Mouse (Mus musculus) midbrain, postnatal 0 days (tissue): Measurements from ENCODE around the gene Kcmf1. TPM values are rescaled to one million over a fixed set of nuclear protein-coding genes. Genes with fewer than 3 reads are reported as not detected.

Experiments
- ATAC-seq: fragments of 200-750 bp; cut with Nextera tagmentation; 2 replicates; pipeline ENCODE4 v1.8.0; 2017; ENCODE audit warnings: moderate number of reproducible peaks, mild to moderate bottlenecking, moderate TSS enrichment, moderate library complexity; ENCODE audit not compliant: low FRiP score
- DNase-seq: peaks from one replicate; pipeline ENCODE4 v3.0.0-alpha.2; 2015; ENCODE audit warnings: low spot score
- H3K27ac ChIP-seq: fragments of 300-500 bp; sonication (generic); 2 replicates; pipeline ENCODE4 v1.5.1; 2014; ENCODE audit warnings: low read depth, mild to moderate bottlenecking, low read length, mixed read lengths
- H3K27me3 ChIP-seq: fragments of 300-500 bp; sonication (generic); 2 replicates; pipeline ENCODE4 v1.6.1; 2014; ENCODE audit warnings: low read length, control low read depth, mixed read lengths; ENCODE audit not compliant: insufficient read depth
- H3K36me3 ChIP-seq: fragments of 300-500 bp; sonication (generic); 2 replicates; pipeline ENCODE4 v1.6.1; 2014; ENCODE audit warnings: low read length, control low read depth, mixed read lengths; ENCODE audit not compliant: insufficient read depth
- H3K4me1 ChIP-seq: fragments of 300-500 bp; sonication (generic); 2 replicates; pipeline ENCODE4 v1.6.1; 2014; ENCODE audit warnings: mild to moderate bottlenecking, control low read depth, antibody characterized with exemption, low read length, mixed read lengths; ENCODE audit not compliant: insufficient read depth
- H3K4me2 ChIP-seq: fragments of 300-500 bp; sonication (generic); 2 replicates; pipeline ENCODE4 v1.6.1; 2014; ENCODE audit warnings: low read depth, mild to moderate bottlenecking, low read length, mixed read lengths; ENCODE audit not compliant: poor library complexity, severe bottlenecking
- H3K4me3 ChIP-seq: fragments of 300-500 bp; sonication (generic); 2 replicates; pipeline ENCODE4 v1.5.1; 2014; ENCODE audit warnings: low read depth, mild to moderate bottlenecking, low read length, moderate library complexity
- H3K9ac ChIP-seq: fragments of 300-500 bp; sonication (generic); replicated peaks from 2 replicates; pipeline ENCODE4 v1.6.1; 2014; ENCODE audit warnings: mild to moderate bottlenecking, low read length, moderate library complexity, mixed read lengths; ENCODE audit not compliant: poor library complexity, severe bottlenecking
- H3K9me3 ChIP-seq: fragments of 300-500 bp; sonication (generic); 2 replicates; pipeline ENCODE4 v1.6.1; 2016; ENCODE audit warnings: low read length, control low read depth
- CTCF ChIP-seq: IDR thresholded peaks from 2 replicates; pipeline ENCODE4 v1.5.1; 2016; ENCODE audit warnings: antibody characterized with exemption, mild to moderate bottlenecking
- WGBS: fragments of 180-500 bp; shearing (Covaris S2); extraction: QIAGEN DNeasy Blood & Tissue Kit; methylation state at CpG from one replicate; pipeline ENCODE4 v1.1.7; 2014; 5-methylcytosine and 5-hydroxymethylcytosine counted together
- polyA plus RNA-seq: library from polyadenylated mRNA; unstranded; fragments of >200 nt; fragmentation: Nextera tagmentation; extraction: Ambion mirVana; gene quantifications from 2 replicates; pipeline ENCODE4 v1.2.1, GENCODE M21; 2015
- total RNA-seq: library from RNA; depleted of rRNA; stranded (reverse); fragments of >200 nt; gene quantifications from 2 replicates; pipeline ENCODE4 v1.2.3, GENCODE M21; 2014

Kcmf1 gene
- total and polyA plus RNA-seq, 2 experiments from 2014 or later = 52.8 to 74.2 TPM

DNA sequence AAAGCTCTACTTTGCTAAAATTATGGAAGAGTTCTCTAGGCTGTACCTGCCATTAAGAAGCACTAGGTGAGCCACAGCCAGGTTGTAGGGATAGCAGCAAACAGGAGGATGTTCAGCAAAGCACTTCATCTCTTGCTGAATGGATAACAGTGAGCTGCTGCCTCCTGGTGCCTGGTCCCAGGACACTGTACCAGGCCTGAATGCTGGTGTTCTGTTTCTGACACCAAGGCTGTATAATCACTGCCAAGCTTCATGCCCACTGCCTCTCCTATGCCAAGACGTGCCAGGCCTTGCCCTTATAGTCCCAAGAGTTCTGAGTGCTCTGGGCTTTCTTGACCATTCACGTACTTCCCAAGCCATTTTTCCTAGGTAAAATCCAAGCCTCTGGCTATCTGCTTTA, 8.5 kb downstream of the Kcmf1 start:
- Histone ChIP-seq H3K9ac (no peak overlapping the region), H3K36me3 (no peaks in the 10 kb centered on the region), H3K4me2 (no peak overlapping the region), H3K27ac (no peak overlapping the region), H3K9me3 (no peaks in the 10 kb centered on the region), H3K4me3 (no peak overlapping the region), H3K4me1 (no peaks in the 10 kb centered on the region; the same call in 1 of the 2 replicates), H3K27me3 (no peaks in the 10 kb centered on the region)
- no peak for ATAC-seq
- TF ChIP-seq CTCF = no peak; the same call in 1 of the 2 replicates
- 80% methylated on average over 2 of the region's 2 CpGs for WGBS
- peak; percentile 25 for DNase-seq

GRCm38 (mm10) chr6:72888655-72889054, 11.1 kb downstream of the Kcmf1 start:
- 94% methylated on average over 2 of the region's 2 CpGs for WGBS
- H3K9ac ChIP-seq = no peak overlapping the region
- TF ChIP-seq CTCF = no peak
- no peak for DNase-seq
- H3K4me1 ChIP-seq = no peaks in the 10 kb centered on the region; the same call in 1 of the 2 replicates
- H3K27ac ChIP-seq = no peak overlapping the region
- H3K4me3 ChIP-seq = no peak overlapping the region
- no peak overlapping the region for H3K4me2 ChIP-seq
- no peaks in the 10 kb centered on the region for H3K27me3 ChIP-seq
- ATAC-seq = no peak
- no peaks in the 10 kb centered on the region for H3K36me3 ChIP-seq
- H3K9me3 ChIP-seq = no peaks in the 10 kb centered on the region

DNA sequence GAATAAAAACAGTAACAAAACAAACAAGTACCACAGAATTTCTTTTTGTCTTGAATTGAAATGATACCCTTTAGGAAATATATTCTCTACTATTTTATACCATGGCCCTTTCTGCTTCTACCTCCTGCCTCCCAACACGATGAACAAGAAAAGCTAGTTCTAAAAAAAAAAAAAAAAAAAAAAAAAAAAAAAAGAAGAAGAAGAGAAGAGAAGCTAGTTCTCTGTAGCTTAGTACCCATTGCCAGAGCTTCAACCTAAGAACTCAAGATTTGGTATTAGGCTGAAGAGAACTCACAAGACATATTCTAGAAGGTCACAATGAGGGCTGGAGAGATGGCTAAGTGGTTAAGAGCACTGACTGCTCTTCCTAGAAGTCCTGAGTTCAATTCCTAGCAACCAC, 14.5 kb downstream of the Kcmf1 start:
- DNase-seq = no peak
- no peak overlapping the region for H3K9ac ChIP-seq
- no peaks in the 10 kb centered on the region for H3K9me3 ChIP-seq
- TF ChIP-seq CTCF = no peak
- no peaks in the 10 kb centered on the region for H3K36me3 ChIP-seq
- H3K4me1 ChIP-seq = no peaks in the 10 kb centered on the region
- H3K4me3 ChIP-seq = no peak overlapping the region
- ATAC-seq = no peak
- no peak overlapping the region for H3K4me2 ChIP-seq
- 73% methylated on average over 1 of the region's 1 CpGs for WGBS
- H3K27me3 ChIP-seq = no peaks in the 10 kb centered on the region
- no peak overlapping the region for H3K27ac ChIP-seq

DNA sequence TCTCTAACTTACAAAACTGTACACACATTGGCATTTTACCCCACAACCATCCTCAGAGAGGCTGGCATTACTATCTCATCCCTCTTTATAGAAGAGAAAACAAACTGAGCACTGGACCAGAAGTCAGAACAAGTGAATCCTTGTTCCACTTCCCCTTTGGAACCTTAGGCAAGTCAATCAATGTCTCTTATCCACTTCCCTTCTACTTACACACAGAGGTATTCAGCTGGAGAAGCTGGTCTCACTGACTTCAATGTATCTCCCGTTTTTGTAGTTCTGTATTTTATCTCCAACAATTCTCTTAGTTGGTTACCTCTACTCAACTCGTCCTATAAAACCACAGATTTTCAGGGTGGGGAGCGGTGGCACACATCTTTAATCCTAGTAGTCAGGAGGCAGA, 15.0 kb downstream of the Kcmf1 start:
- no peak for DNase-seq
- no peak for ATAC-seq
- Histone ChIP-seq H3K36me3 (no peaks in the 10 kb centered on the region), H3K4me1 (no peaks in the 10 kb centered on the region), H3K4me2 (no peak overlapping the region), H3K4me3 (no peak overlapping the region), H3K9me3 (no peaks in the 10 kb centered on the region), H3K27ac (no peak overlapping the region), H3K27me3 (no peaks in the 10 kb centered on the region), H3K9ac (no peak overlapping the region)
- no peak for TF ChIP-seq CTCF
- 90% methylated on average over 3 of the region's 3 CpGs for WGBS

DNA sequence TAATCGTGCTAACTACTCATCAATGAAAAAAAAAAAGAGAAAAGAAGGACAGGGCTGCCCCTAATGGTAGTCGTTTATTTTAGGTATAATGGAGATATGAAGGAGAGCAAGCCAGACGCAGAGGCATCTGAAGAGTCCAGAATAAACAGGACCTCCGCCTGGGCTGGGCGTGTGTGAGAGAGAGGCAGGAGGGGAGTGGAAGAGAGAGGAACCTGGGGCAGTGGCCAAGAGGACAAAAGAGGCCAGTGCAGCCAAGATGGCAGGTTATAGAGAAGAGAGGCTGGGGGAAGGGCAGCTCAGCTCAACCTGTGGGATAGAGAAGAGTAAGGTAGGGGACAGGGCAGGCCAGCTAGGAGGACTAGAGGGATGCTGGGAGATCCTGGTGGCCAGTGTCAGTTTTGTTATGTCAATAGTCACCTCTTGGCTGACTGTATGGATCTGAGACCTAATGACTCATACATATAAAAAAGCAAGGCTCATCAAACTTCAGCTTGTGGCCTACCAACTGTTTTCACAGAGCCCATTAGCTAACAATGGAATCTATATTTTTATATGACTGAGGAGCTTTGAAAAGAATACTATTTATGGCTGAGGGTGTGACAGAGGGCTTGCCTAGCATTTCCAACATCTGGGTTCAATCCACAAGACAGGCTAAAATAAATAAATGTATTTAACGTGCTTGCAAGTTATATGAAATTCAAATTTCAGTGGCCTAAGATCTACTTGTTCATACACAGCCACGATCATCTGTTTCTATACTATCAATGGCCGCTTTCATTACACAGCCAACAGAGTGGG, 16.9 kb downstream of the Kcmf1 start:
- H3K4me1 ChIP-seq = no peaks in the 10 kb centered on the region
- H3K9me3 ChIP-seq = no peaks in the 10 kb centered on the region
- no peak overlapping the region for H3K27ac ChIP-seq
- 87% methylated on average over 8 of the region's 8 CpGs for WGBS
- H3K36me3 ChIP-seq = no peaks in the 10 kb centered on the region
- no peak overlapping the region for H3K4me3 ChIP-seq
- ATAC-seq (no peak), DNase-seq (no peak)
- TF ChIP-seq CTCF = no peak
- no peak overlapping the region for H3K4me2 ChIP-seq
- H3K9ac ChIP-seq = no peak overlapping the region
- H3K27me3 ChIP-seq = no peaks in the 10 kb centered on the region

GRCm38 (mm10) chr6:72882222-72882621, 17.6 kb downstream of the Kcmf1 start:
- WGBS = 97% methylated on average over 3 of the region's 3 CpGs
- no peak overlapping the region for H3K27ac ChIP-seq
- no peak overlapping the region for H3K9ac ChIP-seq
- no peak for ATAC-seq
- H3K36me3 ChIP-seq = no peaks in the 10 kb centered on the region
- no peak overlapping the region for H3K4me3 ChIP-seq
- H3K4me1 ChIP-seq = no peaks in the 10 kb centered on the region
- no peaks in the 10 kb centered on the region for H3K27me3 ChIP-seq
- no peak for DNase-seq
- TF ChIP-seq CTCF = no peak
- no peaks in the 10 kb centered on the region for H3K9me3 ChIP-seq
- H3K4me2 ChIP-seq = no peak overlapping the region
